Mouse (Mus musculus): ENCODE data around the gene Itpr1.

GRCm38 (mm10) chr6:108336506-108336905, 123.6 kb downstream of the Itpr1 start:
- TF ChIP-seq CTCF (IDR thresholded peaks at IDR 0.05; ENCODE audit: low read depth, low read length): no peak
- no peak for TF ChIP-seq EP300 (IDR thresholded peaks at IDR 0.05; ENCODE audit: insufficient read depth, low read depth, low read length)

All from ES-Bruce4 (cell line).